Mouse (Mus musculus) stomach, embryonic 16.5 days (tissue): ENCODE results near the gene Rab5b. TPM values are rescaled to one million over a fixed set of nuclear protein-coding genes. Genes with fewer than 3 reads are reported as not detected.

Experiments
- ATAC-seq: fragments of 200-750 bp; cut with Nextera tagmentation; 2 replicates; pipeline ENCODE4 v1.8.0; 2017; ENCODE audit warnings: moderate number of reproducible peaks, moderate TSS enrichment; ENCODE audit not compliant: insufficient read depth, low FRiP score
- H3K27ac ChIP-seq: fragments of 300-500 bp; sonication (generic); 2 replicates; pipeline ENCODE4 v1.5.1; 2014; ENCODE audit warnings: low read length
- H3K27me3 ChIP-seq: fragments of 300-500 bp; sonication (generic); 2 replicates; pipeline ENCODE4 v1.6.1; 2014; ENCODE audit warnings: low read length, control low read depth, mixed read lengths; ENCODE audit not compliant: control insufficient read depth, insufficient read depth
- H3K36me3 ChIP-seq: fragments of 300-500 bp; sonication (generic); 2 replicates; pipeline ENCODE4 v1.6.1; 2014; ENCODE audit warnings: low read length; ENCODE audit not compliant: control insufficient read depth, insufficient read depth
- H3K4me1 ChIP-seq: fragments of 300-500 bp; sonication (generic); 2 replicates; pipeline ENCODE4 v1.6.1; 2014; ENCODE audit warnings: low read length, control low read depth, mixed read lengths; ENCODE audit not compliant: control insufficient read depth, insufficient read depth
- H3K4me2 ChIP-seq: fragments of 300-500 bp; sonication (generic); 2 replicates; pipeline ENCODE4 v1.6.1; 2014; ENCODE audit warnings: low read depth, low read length, mixed read lengths
- H3K4me3 ChIP-seq: fragments of 300-500 bp; sonication (generic); replicated peaks from 2 replicates; pipeline ENCODE4 v1.5.1; 2014; ENCODE audit warnings: mild to moderate bottlenecking, low read length
- H3K9ac ChIP-seq: fragments of 300-500 bp; sonication (generic); 2 replicates; pipeline ENCODE4 v1.6.1; 2014; ENCODE audit warnings: low read length
- H3K9me3 ChIP-seq: fragments of 300-500 bp; sonication (generic); replicated peaks from 2 replicates; pipeline ENCODE4 v1.6.1; 2016; ENCODE audit warnings: low read length, control low read depth; ENCODE audit not compliant: control insufficient read depth
- WGBS: fragments of 180-500 bp; shearing (Covaris S2); extraction: QIAGEN DNeasy Blood & Tissue Kit; methylation state at CpG from one replicate; pipeline ENCODE4 v1.1.7; 2014; 5-methylcytosine and 5-hydroxymethylcytosine counted together
- polyA plus RNA-seq: library from polyadenylated mRNA; unstranded; fragments of >200 nt; fragmentation: Nextera tagmentation; extraction: Ambion mirVana; gene quantifications from 2 replicates; pipeline ENCODE4 v1.2.1, GENCODE M21; 2015

The Rab5b gene
- polyA plus RNA-seq = 85.1 and 87.8 TPM in 2 replicates

- H3K27me3 ChIP-seq = no peaks in the 10 kb centered on the region
- H3K27ac ChIP-seq = peak within 1 kb of the TSS; percentile 99
- H3K4me2 ChIP-seq = peak within 1 kb of the TSS; percentile 73
- peak within 1 kb of the TSS; percentile 91 for H3K4me3 ChIP-seq
- peaks cover 13% of the 10 kb centered on the region for H3K36me3 ChIP-seq
- H3K9ac ChIP-seq = peak within 1 kb of the TSS; percentile 92
- no peaks in the 10 kb centered on the region for H3K9me3 ChIP-seq
- H3K4me1 ChIP-seq = peaks cover 20% of the 10 kb centered on the region
- ATAC-seq = peak; percentile 98
- under 1% methylated on average over 40 of the region's 40 CpGs for WGBS
Measured at GRCm38 (mm10) chr10:128695992-128696807, at the start of gene Rab5b. Gene Rab5b, minus strand, starts transcription at chr10:128696264.

GRCm38 (mm10) chr10:128744680-128745601 lies 48.9 kb upstream of the Rab5b start, which contains the start of gene Dgka:
Gene Dgka, minus strand, starts transcription at chr10:128744855.
- H3K27me3 ChIP-seq = no peaks in the 10 kb centered on the region
- H3K4me2 ChIP-seq = peak within 1 kb of the TSS; percentile 73
- H3K9ac ChIP-seq = peak within 1 kb of the TSS; percentile 91
- ATAC-seq = no peak
- peak within 1 kb of the TSS; percentile 85 for H3K27ac ChIP-seq
- H3K4me1 ChIP-seq = peaks cover 30% of the 10 kb centered on the region
- no peaks in the 10 kb centered on the region for H3K36me3 ChIP-seq
- WGBS = 20% methylated on average over 18 of the region's 18 CpGs
- H3K4me3 ChIP-seq = peak within 1 kb of the TSS; percentile 77
- H3K9me3 ChIP-seq = no peaks in the 10 kb centered on the region

GRCm38 (mm10) chr10:128744211-128744610 lies 48.1 kb upstream of the Rab5b start:
- Histone ChIP-seq H3K27me3 (no peaks in the 10 kb centered on the region), H3K9me3 (no peaks in the 10 kb centered on the region), H3K9ac (peak overlapping the region; percentile 91), H3K4me1 (peaks cover 24% of the 10 kb centered on the region), H3K4me3 (peak overlapping the region; percentile 77), H3K4me2 (peak overlapping the region; percentile 73), H3K27ac (peak overlapping the region; percentile 85), H3K36me3 (no peaks in the 10 kb centered on the region)
- no peak for ATAC-seq
- WGBS = 29% methylated on average over 8 of the region's 8 CpGs

- under 1% methylated on average over 37 of the region's 37 CpGs for WGBS
Measured at GRCm38 (mm10) chr10:128743791-128744191, 47.7 kb upstream of the Rab5b start.

GRCm38 (mm10) chr10:128743235-128743634 lies 47.2 kb upstream of the Rab5b start:
- H3K4me3 ChIP-seq = peak overlapping the region; percentile 77
- no peak for ATAC-seq
- no peaks in the 10 kb centered on the region for H3K36me3 ChIP-seq
- H3K4me2 ChIP-seq = peak overlapping the region; percentile 73
- peak overlapping the region; percentile 85 for H3K27ac ChIP-seq
- no peaks in the 10 kb centered on the region for H3K27me3 ChIP-seq
- H3K4me1 ChIP-seq = peaks cover 20% of the 10 kb centered on the region
- 5% methylated on average over 7 of the region's 7 CpGs for WGBS
- peak overlapping the region; percentile 91 for H3K9ac ChIP-seq
- no peaks in the 10 kb centered on the region for H3K9me3 ChIP-seq

More at GRCm38 (mm10) chr10:128743791-128744191, 47.7 kb upstream of the Rab5b start:
- Histone ChIP-seq H3K4me1 (peaks cover 20% of the 10 kb centered on the region), H3K4me3 (peak overlapping the region; percentile 77), H3K4me2 (peak overlapping the region; percentile 73), H3K36me3 (no peaks in the 10 kb centered on the region), H3K27me3 (no peaks in the 10 kb centered on the region), H3K27ac (peak overlapping the region; percentile 85), H3K9ac (peak overlapping the region; percentile 91), H3K9me3 (no peaks in the 10 kb centered on the region)
- ATAC-seq = peak; percentile 34; the same call in 1 of the 2 replicates

GRCm38 (mm10) chr10:128742616-128743015 lies 46.6 kb upstream of the Rab5b start:
- peak overlapping the region; percentile 77 for H3K4me3 ChIP-seq
- H3K27ac ChIP-seq = peak overlapping the region; percentile 85
- H3K27me3 ChIP-seq = no peaks in the 10 kb centered on the region
- peak overlapping the region; percentile 73 for H3K4me2 ChIP-seq
- peak overlapping the region; percentile 91 for H3K9ac ChIP-seq
- peaks cover 21% of the 10 kb centered on the region for H3K4me1 ChIP-seq
- no peaks in the 10 kb centered on the region for H3K9me3 ChIP-seq
- no peaks in the 10 kb centered on the region for H3K36me3 ChIP-seq
- WGBS = 18% methylated on average over 4 of the region's 4 CpGs
- peak; percentile 39; the same call in 1 of the 2 replicates for ATAC-seq

GRCm38 (mm10) chr10:128740296-128740695 lies 44.2 kb upstream of the Rab5b start:
- H3K4me1 ChIP-seq = peaks cover 22% of the 10 kb centered on the region
- H3K36me3 ChIP-seq = no peaks in the 10 kb centered on the region
- no peaks in the 10 kb centered on the region for H3K27me3 ChIP-seq
- ATAC-seq = no peak
- H3K4me2 ChIP-seq = no peak overlapping the region
- H3K9me3 ChIP-seq = no peaks in the 10 kb centered on the region
- H3K4me3 ChIP-seq = no peak overlapping the region
- no peak overlapping the region for H3K9ac ChIP-seq
- no peak overlapping the region for H3K27ac ChIP-seq
- WGBS = 53% methylated on average over 2 of the region's 2 CpGs

- ATAC-seq = peak; percentile 76
- Histone ChIP-seq H3K9ac (0 out of 2 replicates have a peak overlapping the region, but pooled peaks have one; percentile 12), H3K4me1 (peaks cover 6% of the 10 kb centered on the region), H3K27me3 (no peaks in the 10 kb centered on the region), H3K36me3 (peaks cover 8% of the 10 kb centered on the region; the same call in 1 of the 2 replicates), H3K9me3 (0 out of 2 replicates have a peak, but pooled peaks cover 3% of the 10 kb centered on the region), H3K4me3 (no peak overlapping the region; the same call in 1 of the 2 replicates), H3K27ac (no peak overlapping the region), H3K4me2 (peak overlapping the region; percentile 42)
- 7% methylated on average over 15 of the region's 15 CpGs for WGBS
Measured at GRCm38 (mm10) chr10:128737435-128737834, 41.4 kb upstream of the Rab5b start.
